11 mouse cellular contexts compared by ENCODE assay signal in genomic region chr14:60597571-60597970, GRCm38 (mm10). TPM values are rescaled to one million over a fixed set of nuclear protein-coding genes. Genes with fewer than 3 reads are reported as not detected.
DNase-seq lines count a peak whose midpoint lies in the region; ATAC-seq and TF ChIP-seq lines count a peak whose summit lies in the region.
"Had no signal": no experiment of that assay in that cellular context is flagged by ENCODE, and none has a peak within 500 bp of the region (broad histone marks: within the 10 kb centered on the region; RNA-seq: fewer than 3 reads in every experiment).

No protein-coding gene starts in this region.

- H3K4me2 ChIP-seq in hindbrain, embryonic 13.5 days, result no peak overlapping the region
- no peak overlapping the region for H3K4me2 ChIP-seq in liver, embryonic 11.5 days
- H3K4me2 ChIP-seq in forebrain, embryonic 13.5 days, result no peak overlapping the region

- no peak overlapping the region for H3K4me3 ChIP-seq in hindbrain, embryonic 10.5 days
- no peak overlapping the region for H3K4me3 ChIP-seq in hindbrain, embryonic 13.5 days
- no peak overlapping the region for H3K4me3 ChIP-seq in kidney, adult 2 months (ENCODE audit: insufficient read depth, low read depth, low read length)
- no peak overlapping the region for H3K4me3 ChIP-seq in liver, embryonic 11.5 days (ENCODE audit: low read depth, low read length)
- no peak overlapping the region for H3K4me3 ChIP-seq in forebrain, embryonic 13.5 days

- TF ChIP-seq POLR2A in kidney, adult 2 months (IDR thresholded peaks at IDR 0.05; ENCODE audit: low read depth, low read length), result no peak

- TF ChIP-seq CTCF in kidney, adult 2 months (conservative IDR thresholded peaks at IDR 0.05; ENCODE audit: insufficient read depth, insufficient read length, low read depth, low read length), result no peak

- no peak for DNase-seq in hindbrain, embryonic 10.5 days (ENCODE audit: low spot score)
- peak; percentile 7 for DNase-seq in fibroblast of lung, adult 2 months (ENCODE audit: low read depth)
- DNase-seq in kidney, adult 2 months, result peak; percentile 80
- DNase-seq in kidney, postnatal 4 days, result peak; percentile 41 to 62
- DNase-seq in adrenal gland, adult 2 months, result no peak
- no peak for DNase-seq in liver, embryonic 11.5 days (ENCODE audit: low spot score)
- DNase-seq: cerebellum, postnatal 14 days; liver; spleen, adult 18-20 months had no signal

- H3K9me3 ChIP-seq in hindbrain, embryonic 10.5 days, result no peaks in the 10 kb centered on the region
- no peaks in the 10 kb centered on the region for H3K9me3 ChIP-seq in hindbrain, embryonic 13.5 days
- H3K9me3 ChIP-seq in liver, embryonic 11.5 days (ENCODE audit: control insufficient read depth, low read length), result no peaks in the 10 kb centered on the region
- no peaks in the 10 kb centered on the region for H3K9me3 ChIP-seq in forebrain, embryonic 13.5 days (replicated peaks)

- H3K9ac ChIP-seq in hindbrain, embryonic 13.5 days, result no peak overlapping the region
- no peak overlapping the region for H3K9ac ChIP-seq in liver, embryonic 11.5 days (ENCODE audit: low read depth, low read length)
- no peak overlapping the region for H3K9ac ChIP-seq in forebrain, embryonic 13.5 days

- peaks cover 23% of the 10 kb centered on the region for H3K4me1 ChIP-seq in hindbrain, embryonic 10.5 days (replicated peaks)
- H3K4me1 ChIP-seq in hindbrain, embryonic 13.5 days (replicated peaks), result peaks cover 16% of the 10 kb centered on the region
- H3K4me1 ChIP-seq in kidney, adult 2 months (ENCODE audit: control insufficient read depth, insufficient read depth, low read length), result no peaks in the 10 kb centered on the region; the same call in 1 of the 2 replicates
- 0 out of 2 replicates have a peak, but pooled peaks cover 3% of the 10 kb centered on the region for H3K4me1 ChIP-seq in liver, embryonic 11.5 days (replicated peaks; ENCODE audit: control insufficient read depth, insufficient read depth, low read length)
- peaks cover 14% of the 10 kb centered on the region for H3K4me1 ChIP-seq in forebrain, embryonic 13.5 days

- WGBS in hindbrain, embryonic 10.5 days, result 14% methylated on average over 4 of the region's 4 CpGs
- 4% methylated on average over 4 of the region's 4 CpGs for WGBS in hindbrain, embryonic 13.5 days
- 3% methylated on average over 4 of the region's 4 CpGs for WGBS in kidney, adult 2 months
- WGBS in liver, embryonic 11.5 days, result 25% methylated on average over 4 of the region's 4 CpGs
- 23% methylated on average over 4 of the region's 4 CpGs for WGBS in forebrain, embryonic 13.5 days

- H3K36me3 ChIP-seq in hindbrain, embryonic 10.5 days, result no peaks in the 10 kb centered on the region
- no peaks in the 10 kb centered on the region for H3K36me3 ChIP-seq in hindbrain, embryonic 13.5 days
- no peaks in the 10 kb centered on the region for H3K36me3 ChIP-seq in kidney, adult 2 months (ENCODE audit: control insufficient read depth, insufficient read depth, low read length)
- no peaks in the 10 kb centered on the region for H3K36me3 ChIP-seq in liver, embryonic 11.5 days (ENCODE audit: control insufficient read depth, insufficient read depth, low read length)
- H3K36me3 ChIP-seq in forebrain, embryonic 13.5 days (ENCODE audit: poor library complexity, severe bottlenecking), result no peaks in the 10 kb centered on the region

- peak overlapping the region; percentile 71 for H3K27ac ChIP-seq in hindbrain, embryonic 10.5 days
- no peak overlapping the region for H3K27ac ChIP-seq in hindbrain, embryonic 13.5 days
- H3K27ac ChIP-seq in kidney, adult 2 months (ENCODE audit: insufficient read depth, low read depth, low read length), result peak overlapping the region; percentile 40; the same call in 1 of the 2 replicates
- H3K27ac ChIP-seq in liver, embryonic 11.5 days (ENCODE audit: low read depth, low read length), result no peak overlapping the region
- H3K27ac ChIP-seq in forebrain, embryonic 13.5 days, result no peak overlapping the region

- no peaks in the 10 kb centered on the region for H3K27me3 ChIP-seq in hindbrain, embryonic 10.5 days (ENCODE audit: insufficient read depth, poor library complexity, severe bottlenecking)
- no peaks in the 10 kb centered on the region for H3K27me3 ChIP-seq in hindbrain, embryonic 13.5 days
- no peaks in the 10 kb centered on the region for H3K27me3 ChIP-seq in kidney, adult 2 months (replicated peaks; ENCODE audit: control insufficient read depth, insufficient read depth, low read length)
- no peaks in the 10 kb centered on the region for H3K27me3 ChIP-seq in liver, embryonic 11.5 days (replicated peaks; ENCODE audit: control insufficient read depth, insufficient read depth, low read length)
- no peaks in the 10 kb centered on the region for H3K27me3 ChIP-seq in forebrain, embryonic 13.5 days

- ATAC-seq in hindbrain, embryonic 13.5 days (ENCODE audit: low FRiP score), result no peak
- ATAC-seq in liver, embryonic 11.5 days (replicated peaks; ENCODE audit: low FRiP score), result no peak
- ATAC-seq in forebrain, embryonic 13.5 days, result no peak

RNA-seq across cellular contexts. Expression of gene Spata13, which starts 36.2 kb away (rescaled TPM):
- polyA plus RNA-seq in hindbrain, embryonic 10.5 days (2016; fragmentation: Nextera tagmentation; extraction: Ambion mirVana), result 56.7 and 66.0 TPM in 2 replicates
- polyA plus RNA-seq in hindbrain, embryonic 13.5 days (2015; fragmentation: Nextera tagmentation; extraction: Ambion mirVana), result 34.8 and 37.0 TPM in 2 replicates
- 24.1 and 27.7 TPM in 2 replicates for polyA plus RNA-seq in kidney, adult 2 months (2012; rRNA removed)
- total RNA-seq in adrenal gland, adult 2 months (2021), result 100 to 1,000 TPM; 144 to 151 TPM
- 35.2 and 41.9 TPM in 2 replicates for polyA plus RNA-seq in adrenal gland, adult 2 months (2012; rRNA removed)
- polyA plus RNA-seq in liver, embryonic 11.5 days (2014; fragmentation: Nextera tagmentation; extraction: Ambion mirVana), result 14.0 and 16.1 TPM in 2 replicates
- 81.7 and 83.0 TPM in 2 replicates for polyA plus RNA-seq in forebrain, embryonic 13.5 days (2015; fragmentation: Nextera tagmentation; extraction: Ambion mirVana)

Comparison
In these comparisons a context has a peak if more than half of its experiments do, and no peak if none do; other contexts are left out.
1. H3K27ac ChIP-seq: peak in hindbrain, embryonic 10.5 days (single experiment) and kidney, adult 2 months (single experiment); none in hindbrain, embryonic 13.5 days (single experiment), liver, embryonic 11.5 days (single experiment) and forebrain, embryonic 13.5 days (single experiment).
2. DNase-seq: peak in fibroblast of lung, adult 2 months (single experiment), kidney, adult 2 months (single experiment) and kidney, postnatal 4 days (2 of 2); none in hindbrain, embryonic 10.5 days (single experiment), adrenal gland, adult 2 months (single experiment) and liver, embryonic 11.5 days (single experiment).